Mouse (Mus musculus): ENCODE results near the gene Llph. TPM values are rescaled to one million over a fixed set of nuclear protein-coding genes. Genes with fewer than 3 reads are reported as not detected.

The Llph gene
- total and polyA plus RNA-seq, 2 experiments from 2014 or later = 0.34 to 23.3 TPM

GRCm38 (mm10) chr10:120270777-120271176 lies 43.9 kb downstream of the Llph start:
- H3K4me3 ChIP-seq (ENCODE audit: low read depth, low read length) = no peak overlapping the region
- no peak overlapping the region for H3K4me2 ChIP-seq (ENCODE audit: low read depth, low read length)
- peaks cover 5% of the 10 kb centered on the region; the same call in 1 of the 2 replicates for H3K4me1 ChIP-seq (ENCODE audit: control insufficient read depth, insufficient read depth)
- H3K27ac ChIP-seq (ENCODE audit: low read depth) = no peak overlapping the region
- no peak overlapping the region for H3K9ac ChIP-seq (replicated peaks; ENCODE audit: low read depth, low read length)
- H3K27me3 ChIP-seq (ENCODE audit: control insufficient read depth, insufficient read depth, low read length) = peaks cover 11% of the 10 kb centered on the region; the same call in 1 of the 2 replicates
- DNase-seq (ENCODE audit: low spot score) (no peak), ATAC-seq (ENCODE audit: insufficient read depth, low read depth) (no peak)
- WGBS = 67% methylated on average over 4 of the region's 4 CpGs
- no peak for TF ChIP-seq EP300 (IDR thresholded peaks at IDR 0.05; ENCODE audit: low read depth)
- peak; percentile 70 for TF ChIP-seq CTCF (IDR thresholded peaks at IDR 0.05; ENCODE audit: low read depth)
- H3K9me3 ChIP-seq (replicated peaks; ENCODE audit: control insufficient read depth, low read length) = no peaks in the 10 kb centered on the region
- no peaks in the 10 kb centered on the region for H3K36me3 ChIP-seq (replicated peaks; ENCODE audit: control insufficient read depth, insufficient read depth, low read length)

- WGBS = 60% methylated on average over 6 of the region's 6 CpGs
- H3K9ac ChIP-seq (replicated peaks; ENCODE audit: low read depth, low read length) = no peak overlapping the region
- no peak overlapping the region for H3K4me3 ChIP-seq (ENCODE audit: low read depth, low read length)
- H3K36me3 ChIP-seq (replicated peaks; ENCODE audit: control insufficient read depth, insufficient read depth, low read length) = no peaks in the 10 kb centered on the region
- H3K9me3 ChIP-seq (replicated peaks; ENCODE audit: control insufficient read depth, low read length) = no peaks in the 10 kb centered on the region
- TF ChIP-seq EP300 (IDR thresholded peaks at IDR 0.05; ENCODE audit: low read depth) (no peak), CTCF (IDR thresholded peaks at IDR 0.05; ENCODE audit: low read depth) (no peak)
- H3K27me3 ChIP-seq (ENCODE audit: control insufficient read depth, insufficient read depth, low read length) = peaks cover 16% of the 10 kb centered on the region; the same call in 1 of the 2 replicates
- DNase-seq (ENCODE audit: low spot score) (no peak), ATAC-seq (ENCODE audit: insufficient read depth, low read depth) (no peak)
- no peak overlapping the region for H3K4me2 ChIP-seq (ENCODE audit: low read depth, low read length)
- H3K27ac ChIP-seq (ENCODE audit: low read depth) = no peak overlapping the region
- H3K4me1 ChIP-seq (ENCODE audit: control insufficient read depth, insufficient read depth) = peaks cover 5% of the 10 kb centered on the region; the same call in 1 of the 2 replicates
These were observed 44.4 kb downstream of the Llph start for GRCm38 (mm10) chr10:120271318-120271717.

- H3K27me3 ChIP-seq (ENCODE audit: control insufficient read depth, insufficient read depth, low read length) = peaks cover 19% of the 10 kb centered on the region; the same call in 1 of the 2 replicates
- WGBS = 18% methylated on average over 11 of the region's 11 CpGs
- ATAC-seq (ENCODE audit: insufficient read depth, low read depth) (no peak), DNase-seq (ENCODE audit: low spot score) (no peak)
- H3K4me1 ChIP-seq (ENCODE audit: control insufficient read depth, insufficient read depth) = peaks cover 5% of the 10 kb centered on the region; the same call in 1 of the 2 replicates
- TF ChIP-seq EP300 (IDR thresholded peaks at IDR 0.05; ENCODE audit: low read depth) (no peak), CTCF (IDR thresholded peaks at IDR 0.05; ENCODE audit: low read depth) (no peak)
- H3K9me3 ChIP-seq (replicated peaks; ENCODE audit: control insufficient read depth, low read length) = no peaks in the 10 kb centered on the region
- peak overlapping the region; percentile 51 for H3K4me2 ChIP-seq (ENCODE audit: low read depth, low read length)
- no peak overlapping the region for H3K27ac ChIP-seq (ENCODE audit: low read depth)
- no peak overlapping the region for H3K9ac ChIP-seq (replicated peaks; ENCODE audit: low read depth, low read length)
- H3K4me3 ChIP-seq (ENCODE audit: low read depth, low read length) = peak overlapping the region; percentile 27
- no peaks in the 10 kb centered on the region for H3K36me3 ChIP-seq (replicated peaks; ENCODE audit: control insufficient read depth, insufficient read depth, low read length)
These were observed 45.0 kb downstream of the Llph start for GRCm38 (mm10) chr10:120271879-120272269.

- Histone ChIP-seq H3K9me3 (replicated peaks; ENCODE audit: control insufficient read depth, low read length) (no peaks in the 10 kb centered on the region), H3K36me3 (replicated peaks; ENCODE audit: control insufficient read depth, insufficient read depth, low read length) (no peaks in the 10 kb centered on the region), H3K27ac (ENCODE audit: low read depth) (no peak overlapping the region), H3K27me3 (ENCODE audit: control insufficient read depth, insufficient read depth, low read length) (peaks cover 19% of the 10 kb centered on the region; the same call in 1 of the 2 replicates), H3K4me1 (ENCODE audit: control insufficient read depth, insufficient read depth) (peaks cover 5% of the 10 kb centered on the region; the same call in 1 of the 2 replicates), H3K4me2 (ENCODE audit: low read depth, low read length) (peak overlapping the region; percentile 51), H3K9ac (replicated peaks; ENCODE audit: low read depth, low read length) (no peak overlapping the region), H3K4me3 (ENCODE audit: low read depth, low read length) (peak overlapping the region; percentile 27)
- whole genome bisulfite sequencing = 7% methylated on average over 19 of the region's 19 CpGs
- no peak for DNase-seq (ENCODE audit: low spot score)
- ATAC-seq (ENCODE audit: insufficient read depth, low read depth) = no peak
- no peak for TF ChIP-seq EP300 (IDR thresholded peaks at IDR 0.05; ENCODE audit: low read depth)
- TF ChIP-seq CTCF (IDR thresholded peaks at IDR 0.05; ENCODE audit: low read depth) = no peak
These were observed 45.5 kb downstream of the Llph start for GRCm38 (mm10) chr10:120272270-120272883.

- WGBS = 86% methylated on average over 7 of the region's 7 CpGs
- no peak for ATAC-seq (ENCODE audit: insufficient read depth, low read depth)
- no peak for DNase-seq (ENCODE audit: low spot score)
These were observed 46.5 kb downstream of the Llph start for GRCm38 (mm10) chr10:120273335-120273734.

More at GRCm38 (mm10) chr10:120273335-120273734, 46.5 kb downstream of the Llph start:
- H3K4me3 ChIP-seq (ENCODE audit: low read depth, low read length) = no peak overlapping the region
- peaks cover 5% of the 10 kb centered on the region; the same call in 1 of the 2 replicates for H3K4me1 ChIP-seq (ENCODE audit: control insufficient read depth, insufficient read depth)
- H3K9ac ChIP-seq (replicated peaks; ENCODE audit: low read depth, low read length) = no peak overlapping the region
- no peak overlapping the region for H3K27ac ChIP-seq (ENCODE audit: low read depth)
- no peak overlapping the region for H3K4me2 ChIP-seq (ENCODE audit: low read depth, low read length)
- no peaks in the 10 kb centered on the region for H3K9me3 ChIP-seq (replicated peaks; ENCODE audit: control insufficient read depth, low read length)
- no peak for TF ChIP-seq CTCF (IDR thresholded peaks at IDR 0.05; ENCODE audit: low read depth)
- TF ChIP-seq EP300 (IDR thresholded peaks at IDR 0.05; ENCODE audit: low read depth) = no peak
- H3K36me3 ChIP-seq (replicated peaks; ENCODE audit: control insufficient read depth, insufficient read depth, low read length) = no peaks in the 10 kb centered on the region
- peaks cover 19% of the 10 kb centered on the region; the same call in 1 of the 2 replicates for H3K27me3 ChIP-seq (ENCODE audit: control insufficient read depth, insufficient read depth, low read length)

Measured in heart, postnatal 0 days (tissue).